Mouse (Mus musculus) MN1 (cell line): ENCODE data around the gene Zbtb12.
"Not testable (repeated sequence)": the region's sequence is repeated elsewhere in the genome, so short reads cannot be mapped to it uniquely, and the experiment has no call there.

Experiments
- DNase-seq: peaks from one replicate; pipeline ENCODE4 v3.0.0-alpha.2; 2016; ENCODE audit warnings: low spot score

Zbtb12 gene

GRCm38 (mm10) chr17:34879336-34879879 is at the start of gene Zbtb12:
Gene Zbtb12, plus strand, starts transcription at chr17:34879483.
- DNase-seq: no peak

- not testable (repeated sequence) for DNase-seq
These were observed 48.5 kb upstream of the Zbtb12 start for GRCm38 (mm10) chr17:34830776-34831175.

- DNase-seq: no peak
These were observed 43.0 kb upstream of the Zbtb12 start for GRCm38 (mm10) chr17:34836155-34836855.

- DNase-seq: peak; percentile 98
These were observed 42.4 kb upstream of the Zbtb12 start, which contains the start of the genes Stk19 and Dxo for GRCm38 (mm10) chr17:34836856-34837221. Gene Stk19, minus strand, starts transcription at chr17:34836945. Gene Dxo, plus strand, starts transcription at chr17:34837019.

GRCm38 (mm10) chr17:34837464-34838324 is 41.6 kb upstream of the Zbtb12 start:
- no peak for DNase-seq

GRCm38 (mm10) chr17:34838785-34839184 is 40.5 kb upstream of the Zbtb12 start:
- DNase-seq: no peak

GRCm38 (mm10) chr17:34840736-34841307 is 38.5 kb upstream of the Zbtb12 start:
- DNase-seq: no peak

- no peak for DNase-seq
These were observed 34.4 kb upstream of the Zbtb12 start for GRCm38 (mm10) chr17:34844884-34845283.

- DNase-seq: no peak
These were observed 32.1 kb upstream of the Zbtb12 start for GRCm38 (mm10) chr17:34847192-34847591.

GRCm38 (mm10) chr17:34847615-34848014 is 31.7 kb upstream of the Zbtb12 start:
- no peak for DNase-seq

- peak; percentile 99 for DNase-seq
These were observed 29.4 kb upstream of the Zbtb12 start, which contains the start of the genes Skiv2l and Nelfe for GRCm38 (mm10) chr17:34849722-34850516. Gene Skiv2l, minus strand, starts transcription at chr17:34850210. Gene Nelfe, plus strand, starts transcription at chr17:34850391.

- DNase-seq: peak; percentile 20
These were observed 28.7 kb upstream of the Zbtb12 start for GRCm38 (mm10) chr17:34850517-34851125.

GRCm38 (mm10) chr17:34853511-34853910 is 25.8 kb upstream of the Zbtb12 start:
- DNase-seq: no peak

GRCm38 (mm10) chr17:34854761-34855160 is 24.5 kb upstream of the Zbtb12 start:
- no peak for DNase-seq

GRCm38 (mm10) chr17:34855825-34856224 is 23.5 kb upstream of the Zbtb12 start:
- peak; percentile 72 for DNase-seq

GRCm38 (mm10) chr17:34858670-34859069 is 20.6 kb upstream of the Zbtb12 start:
- no peak for DNase-seq

- DNase-seq: no peak
These were observed 18.8 kb upstream of the Zbtb12 start for GRCm38 (mm10) chr17:34860514-34860913.

- no peak for DNase-seq
These were observed 17.4 kb upstream of the Zbtb12 start for GRCm38 (mm10) chr17:34861704-34862415.

- DNase-seq: no peak
These were observed 16.7 kb upstream of the Zbtb12 start, which contains the start of gene Cfb for GRCm38 (mm10) chr17:34862416-34863081. Gene Cfb, minus strand, starts transcription at chr17:34862518.

- no peak for DNase-seq
These were observed 13.3 kb upstream of the Zbtb12 start for GRCm38 (mm10) chr17:34865981-34866380.
